Mouse (Mus musculus): ENCODE measurements around the gene Ets1. TPM values are rescaled to one million over a fixed set of nuclear protein-coding genes. Genes with fewer than 3 reads are reported as not detected.

The Ets1 gene
- polyA plus RNA-seq, 1 experiment: 34.5 TPM

GRCm38 (mm10) chr9:32761326-32761725, 125.3 kb downstream of the Ets1 start:
- Histone ChIP-seq H3K4me1 (ENCODE audit: control insufficient read depth, insufficient read depth, low read length) (no peaks in the 10 kb centered on the region), H3K27ac (ENCODE audit: control insufficient read depth, insufficient read depth, low read depth, low read length, poor library complexity) (no peak overlapping the region), H3K4me3 (replicated peaks; ENCODE audit: control insufficient read depth, low read depth, low read length) (no peak overlapping the region)
- WGBS: 39% methylated on average over 2 of the region's 2 CpGs
- TF ChIP-seq CTCF (IDR thresholded peaks at IDR 0.05; ENCODE audit: control insufficient read depth, insufficient read depth, low read length) (no peak), POLR2A (IDR thresholded peaks at IDR 0.05; ENCODE audit: borderline replicate concordance, control insufficient read depth, low read depth, low read length) (no peak)

- TF ChIP-seq POLR2A (IDR thresholded peaks at IDR 0.05; ENCODE audit: borderline replicate concordance, control insufficient read depth, low read depth, low read length) (no peak), CTCF (IDR thresholded peaks at IDR 0.05; ENCODE audit: control insufficient read depth, insufficient read depth, low read length) (no peak)
- 85% methylated on average over 9 of the region's 9 CpGs for WGBS
- no peak overlapping the region for H3K27ac ChIP-seq (ENCODE audit: control insufficient read depth, insufficient read depth, low read depth, low read length, poor library complexity)
- H3K4me1 ChIP-seq (ENCODE audit: control insufficient read depth, insufficient read depth, low read length): no peaks in the 10 kb centered on the region
- no peak overlapping the region for H3K4me3 ChIP-seq (replicated peaks; ENCODE audit: control insufficient read depth, low read depth, low read length)
Observed at GRCm38 (mm10) chr9:32764374-32764773, 128.4 kb downstream of the Ets1 start.

- no peaks in the 10 kb centered on the region for H3K4me1 ChIP-seq (ENCODE audit: control insufficient read depth, insufficient read depth, low read length)
- TF ChIP-seq CTCF (IDR thresholded peaks at IDR 0.05; ENCODE audit: control insufficient read depth, insufficient read depth, low read length) (no peak), POLR2A (IDR thresholded peaks at IDR 0.05; ENCODE audit: borderline replicate concordance, control insufficient read depth, low read depth, low read length) (no peak)
- H3K27ac ChIP-seq (ENCODE audit: control insufficient read depth, insufficient read depth, low read depth, low read length, poor library complexity): no peak overlapping the region
- 90% methylated on average over 3 of the region's 3 CpGs for WGBS
- no peak overlapping the region for H3K4me3 ChIP-seq (replicated peaks; ENCODE audit: control insufficient read depth, low read depth, low read length)
Observed at GRCm38 (mm10) chr9:32765123-32765522, 129.1 kb downstream of the Ets1 start.

GRCm38 (mm10) chr9:32778866-32779265, 142.8 kb downstream of the Ets1 start:
- Histone ChIP-seq H3K4me1 (ENCODE audit: control insufficient read depth, insufficient read depth, low read length) (no peaks in the 10 kb centered on the region), H3K4me3 (replicated peaks; ENCODE audit: control insufficient read depth, low read depth, low read length) (no peak overlapping the region), H3K27ac (ENCODE audit: control insufficient read depth, insufficient read depth, low read depth, low read length, poor library complexity) (no peak overlapping the region)
- TF ChIP-seq CTCF (IDR thresholded peaks at IDR 0.05; ENCODE audit: control insufficient read depth, insufficient read depth, low read length): no peak
- TF ChIP-seq POLR2A (IDR thresholded peaks at IDR 0.05; ENCODE audit: borderline replicate concordance, control insufficient read depth, low read depth, low read length): no peak
- 75% methylated on average over 1 of the region's 1 CpGs for WGBS

- Histone ChIP-seq H3K4me3 (replicated peaks; ENCODE audit: control insufficient read depth, low read depth, low read length) (no peak overlapping the region), H3K4me1 (ENCODE audit: control insufficient read depth, insufficient read depth, low read length) (no peaks in the 10 kb centered on the region; the same call in 1 of the 2 replicates), H3K27ac (ENCODE audit: control insufficient read depth, insufficient read depth, low read depth, low read length, poor library complexity) (no peak overlapping the region)
- WGBS: 78% methylated on average over 8 of the region's 8 CpGs
- no peak for TF ChIP-seq CTCF (IDR thresholded peaks at IDR 0.05; ENCODE audit: control insufficient read depth, insufficient read depth, low read length)
- no peak for TF ChIP-seq POLR2A (IDR thresholded peaks at IDR 0.05; ENCODE audit: borderline replicate concordance, control insufficient read depth, low read depth, low read length)
Observed at GRCm38 (mm10) chr9:32782391-32783092, 146.5 kb downstream of the Ets1 start.

- H3K27ac ChIP-seq (ENCODE audit: control insufficient read depth, insufficient read depth, low read depth, low read length, poor library complexity): no peak overlapping the region; the same call in 1 of the 2 replicates
- H3K4me3 ChIP-seq (replicated peaks; ENCODE audit: control insufficient read depth, low read depth, low read length): no peak overlapping the region
- 71% methylated on average over 7 of the region's 7 CpGs for WGBS
Observed at GRCm38 (mm10) chr9:32787091-32787490, 151.1 kb downstream of the Ets1 start.

GRCm38 (mm10) chr9:32787615-32788014, 151.6 kb downstream of the Ets1 start:
- TF ChIP-seq POLR2A (IDR thresholded peaks at IDR 0.05; ENCODE audit: borderline replicate concordance, control insufficient read depth, low read depth, low read length): no peak
- no peak for TF ChIP-seq CTCF (IDR thresholded peaks at IDR 0.05; ENCODE audit: control insufficient read depth, insufficient read depth, low read length)

More at GRCm38 (mm10) chr9:32787091-32787490, 151.1 kb downstream of the Ets1 start:
- TF ChIP-seq CTCF (IDR thresholded peaks at IDR 0.05; ENCODE audit: control insufficient read depth, insufficient read depth, low read length): no peak
- no peak for TF ChIP-seq POLR2A (IDR thresholded peaks at IDR 0.05; ENCODE audit: borderline replicate concordance, control insufficient read depth, low read depth, low read length)
- no peaks in the 10 kb centered on the region; the same call in 1 of the 2 replicates for H3K4me1 ChIP-seq (ENCODE audit: control insufficient read depth, insufficient read depth, low read length)

GRCm38 (mm10) chr9:32789306-32789705, 153.3 kb downstream of the Ets1 start:
- WGBS: 60% methylated on average over 7 of the region's 7 CpGs
- no peak for TF ChIP-seq CTCF (IDR thresholded peaks at IDR 0.05; ENCODE audit: control insufficient read depth, insufficient read depth, low read length)
- no peak for TF ChIP-seq POLR2A (IDR thresholded peaks at IDR 0.05; ENCODE audit: borderline replicate concordance, control insufficient read depth, low read depth, low read length)
- H3K4me3 ChIP-seq (replicated peaks; ENCODE audit: control insufficient read depth, low read depth, low read length): no peak overlapping the region
- no peak overlapping the region for H3K27ac ChIP-seq (ENCODE audit: control insufficient read depth, insufficient read depth, low read depth, low read length, poor library complexity)
- no peaks in the 10 kb centered on the region; the same call in 1 of the 2 replicates for H3K4me1 ChIP-seq (ENCODE audit: control insufficient read depth, insufficient read depth, low read length)

More at GRCm38 (mm10) chr9:32787615-32788014, 151.6 kb downstream of the Ets1 start:
- Histone ChIP-seq H3K4me1 (ENCODE audit: control insufficient read depth, insufficient read depth, low read length) (no peaks in the 10 kb centered on the region; the same call in 1 of the 2 replicates), H3K4me3 (replicated peaks; ENCODE audit: control insufficient read depth, low read depth, low read length) (no peak overlapping the region), H3K27ac (ENCODE audit: control insufficient read depth, insufficient read depth, low read depth, low read length, poor library complexity) (no peak overlapping the region)
- WGBS: 4% methylated on average over 1 of the region's 1 CpGs

Data from bone marrow, adult 2 months (tissue).